Mouse (Mus musculus): ENCODE data around the gene Cbx2. TPM values are rescaled to one million over a fixed set of nuclear protein-coding genes. Genes with fewer than 3 reads are reported as not detected.

Gene Cbx2
- polyA plus RNA-seq, 1 experiment from 2014 or later: 15.3 TPM

GRCm38 (mm10) chr11:119037780-119038401 lies 15.1 kb downstream of the Cbx2 start:
- H3K4me1 ChIP-seq (ENCODE audit: control insufficient read depth, insufficient read depth, low read length): peaks cover 35% of the 10 kb centered on the region
- peaks cover 7% of the 10 kb centered on the region for H3K36me3 ChIP-seq (ENCODE audit: control insufficient read depth, insufficient read depth)
- no peaks in the 10 kb centered on the region for H3K9me3 ChIP-seq (replicated peaks; ENCODE audit: control insufficient read depth, low read length)
- H3K27me3 ChIP-seq (ENCODE audit: control insufficient read depth, insufficient read depth, low read length): peaks cover 51% of the 10 kb centered on the region
- H3K27ac ChIP-seq (ENCODE audit: low read length): no peak overlapping the region
- peak overlapping the region; percentile 92 for H3K4me2 ChIP-seq (ENCODE audit: low read depth, low read length)
- peak overlapping the region; percentile 63 for H3K4me3 ChIP-seq (ENCODE audit: low read length)
- ATAC-seq (replicated peaks; ENCODE audit: extremely low read depth, insufficient read depth, low FRiP score): no peak
- 41% methylated on average over 18 of the region's 18 CpGs for WGBS
- H3K9ac ChIP-seq (ENCODE audit: low read length): peak overlapping the region; percentile 73

GRCm38 (mm10) chr11:119038744-119039484 lies 16.2 kb downstream of the Cbx2 start:
- Histone ChIP-seq H3K9ac (ENCODE audit: low read length) (no peak overlapping the region), H3K9me3 (replicated peaks; ENCODE audit: control insufficient read depth, low read length) (no peaks in the 10 kb centered on the region), H3K36me3 (ENCODE audit: control insufficient read depth, insufficient read depth) (peaks cover 7% of the 10 kb centered on the region), H3K27ac (ENCODE audit: low read length) (no peak overlapping the region), H3K27me3 (ENCODE audit: control insufficient read depth, insufficient read depth, low read length) (peaks cover 54% of the 10 kb centered on the region), H3K4me1 (ENCODE audit: control insufficient read depth, insufficient read depth, low read length) (peaks cover 35% of the 10 kb centered on the region), H3K4me3 (ENCODE audit: low read length) (no peak overlapping the region), H3K4me2 (ENCODE audit: low read depth, low read length) (no peak overlapping the region)
- no peak for ATAC-seq (replicated peaks; ENCODE audit: extremely low read depth, insufficient read depth, low FRiP score)
- WGBS: 73% methylated on average over 22 of the region's 22 CpGs

GRCm38 (mm10) chr11:119039732-119040512 lies 17.2 kb downstream of the Cbx2 start:
- Histone ChIP-seq H3K4me3 (ENCODE audit: low read length) (peak overlapping the region; percentile 82), H3K9me3 (replicated peaks; ENCODE audit: control insufficient read depth, low read length) (no peaks in the 10 kb centered on the region), H3K36me3 (ENCODE audit: control insufficient read depth, insufficient read depth) (peaks cover 7% of the 10 kb centered on the region), H3K27ac (ENCODE audit: low read length) (no peak overlapping the region; the same call in 1 of the 2 replicates), H3K9ac (ENCODE audit: low read length) (peak overlapping the region; percentile 92), H3K27me3 (ENCODE audit: control insufficient read depth, insufficient read depth, low read length) (peaks cover 55% of the 10 kb centered on the region), H3K4me1 (ENCODE audit: control insufficient read depth, insufficient read depth, low read length) (peaks cover 34% of the 10 kb centered on the region), H3K4me2 (ENCODE audit: low read depth, low read length) (peak overlapping the region; percentile 87)
- WGBS: 20% methylated on average over 21 of the region's 21 CpGs
- ATAC-seq (replicated peaks; ENCODE audit: extremely low read depth, insufficient read depth, low FRiP score): no peak

- WGBS: under 1% methylated on average over 54 of the region's 63 CpGs
- peaks cover 7% of the 10 kb centered on the region for H3K36me3 ChIP-seq (ENCODE audit: control insufficient read depth, insufficient read depth)
- peak; percentile 96 for ATAC-seq (replicated peaks; ENCODE audit: extremely low read depth, insufficient read depth, low FRiP score)
- peaks cover 36% of the 10 kb centered on the region for H3K4me1 ChIP-seq (ENCODE audit: control insufficient read depth, insufficient read depth, low read length)
- peak within 1 kb of the TSS; percentile 90 for H3K27ac ChIP-seq (ENCODE audit: low read length)
- H3K27me3 ChIP-seq (ENCODE audit: control insufficient read depth, insufficient read depth, low read length): peaks cover 55% of the 10 kb centered on the region
- peak within 1 kb of the TSS; percentile 82 for H3K4me3 ChIP-seq (ENCODE audit: low read length)
- peak within 1 kb of the TSS; percentile 98 for H3K4me2 ChIP-seq (ENCODE audit: low read depth, low read length)
- H3K9me3 ChIP-seq (replicated peaks; ENCODE audit: control insufficient read depth, low read length): no peaks in the 10 kb centered on the region
- peak within 1 kb of the TSS; percentile 92 for H3K9ac ChIP-seq (ENCODE audit: low read length)
These were observed 18.0 kb downstream of the Cbx2 start, which contains the start of gene Cbx8 for GRCm38 (mm10) chr11:119040600-119041324. Gene Cbx8, minus strand, starts transcription at chr11:119040969.

GRCm38 (mm10) chr11:119041325-119041716 lies 18.6 kb downstream of the Cbx2 start:
- H3K9me3 ChIP-seq (replicated peaks; ENCODE audit: control insufficient read depth, low read length): no peaks in the 10 kb centered on the region
- WGBS: under 1% methylated on average over 31 of the region's 31 CpGs
- no peak overlapping the region for H3K27ac ChIP-seq (ENCODE audit: low read length)
- peaks cover 7% of the 10 kb centered on the region for H3K36me3 ChIP-seq (ENCODE audit: control insufficient read depth, insufficient read depth)
- H3K27me3 ChIP-seq (ENCODE audit: control insufficient read depth, insufficient read depth, low read length): peaks cover 56% of the 10 kb centered on the region
- H3K4me3 ChIP-seq (ENCODE audit: low read length): peak overlapping the region; percentile 82
- ATAC-seq (replicated peaks; ENCODE audit: extremely low read depth, insufficient read depth, low FRiP score): peak; percentile 20
- peak overlapping the region; percentile 75 for H3K9ac ChIP-seq (ENCODE audit: low read length)
- peaks cover 37% of the 10 kb centered on the region for H3K4me1 ChIP-seq (ENCODE audit: control insufficient read depth, insufficient read depth, low read length)
- peak overlapping the region; percentile 98 for H3K4me2 ChIP-seq (ENCODE audit: low read depth, low read length)

GRCm38 (mm10) chr11:119041750-119042465 lies 19.1 kb downstream of the Cbx2 start:
- Histone ChIP-seq H3K4me2 (ENCODE audit: low read depth, low read length) (peak overlapping the region; percentile 98), H3K4me1 (ENCODE audit: control insufficient read depth, insufficient read depth, low read length) (peaks cover 42% of the 10 kb centered on the region), H3K27me3 (ENCODE audit: control insufficient read depth, insufficient read depth, low read length) (peaks cover 60% of the 10 kb centered on the region), H3K27ac (ENCODE audit: low read length) (no peak overlapping the region), H3K9me3 (replicated peaks; ENCODE audit: control insufficient read depth, low read length) (no peaks in the 10 kb centered on the region), H3K36me3 (ENCODE audit: control insufficient read depth, insufficient read depth) (peaks cover 7% of the 10 kb centered on the region), H3K9ac (ENCODE audit: low read length) (peak overlapping the region; percentile 75), H3K4me3 (ENCODE audit: low read length) (peak overlapping the region; percentile 82)
- no peak for ATAC-seq (replicated peaks; ENCODE audit: extremely low read depth, insufficient read depth, low FRiP score)
- 2% methylated on average over 30 of the region's 31 CpGs for WGBS

- H3K4me2 ChIP-seq (ENCODE audit: low read depth, low read length): 0 out of 2 replicates have a peak overlapping the region, but pooled peaks have one; percentile 3
- H3K27ac ChIP-seq (ENCODE audit: low read length): no peak overlapping the region
- H3K4me1 ChIP-seq (ENCODE audit: control insufficient read depth, insufficient read depth, low read length): peaks cover 41% of the 10 kb centered on the region
- H3K4me3 ChIP-seq (ENCODE audit: low read length): peak overlapping the region; percentile 14
- peaks cover 66% of the 10 kb centered on the region for H3K27me3 ChIP-seq (ENCODE audit: control insufficient read depth, insufficient read depth, low read length)
- H3K36me3 ChIP-seq (ENCODE audit: control insufficient read depth, insufficient read depth): peaks cover 7% of the 10 kb centered on the region
- ATAC-seq (replicated peaks; ENCODE audit: extremely low read depth, insufficient read depth, low FRiP score): no peak
- WGBS: 2% methylated on average over 52 of the region's 52 CpGs
- no peak overlapping the region; the same call in 1 of the 2 replicates for H3K9ac ChIP-seq (ENCODE audit: low read length)
- H3K9me3 ChIP-seq (replicated peaks; ENCODE audit: control insufficient read depth, low read length): no peaks in the 10 kb centered on the region
These were observed 19.9 kb downstream of the Cbx2 start for GRCm38 (mm10) chr11:119042466-119043272.

GRCm38 (mm10) chr11:119043273-119043540 lies 20.4 kb downstream of the Cbx2 start:
- Histone ChIP-seq H3K4me2 (ENCODE audit: low read depth, low read length) (no peak overlapping the region), H3K36me3 (ENCODE audit: control insufficient read depth, insufficient read depth) (peaks cover 7% of the 10 kb centered on the region), H3K4me3 (ENCODE audit: low read length) (no peak overlapping the region), H3K27ac (ENCODE audit: low read length) (no peak overlapping the region), H3K9ac (ENCODE audit: low read length) (no peak overlapping the region), H3K9me3 (replicated peaks; ENCODE audit: control insufficient read depth, low read length) (no peaks in the 10 kb centered on the region), H3K4me1 (ENCODE audit: control insufficient read depth, insufficient read depth, low read length) (peaks cover 40% of the 10 kb centered on the region), H3K27me3 (ENCODE audit: control insufficient read depth, insufficient read depth, low read length) (peaks cover 66% of the 10 kb centered on the region)
- WGBS: 8% methylated on average over 4 of the region's 4 CpGs
- ATAC-seq (replicated peaks; ENCODE audit: extremely low read depth, insufficient read depth, low FRiP score): no peak
